Mouse (Mus musculus): ENCODE data around the gene Rab29. TPM values are rescaled to one million over a fixed set of nuclear protein-coding genes. Genes with fewer than 3 reads are reported as not detected.
A peak's percentile ranks its signal among the peaks of the same experiment; 100 is the strongest.

The Rab29 gene
- polyA plus RNA-seq, 1 experiment from 2014 or later = 10.2 TPM

DNA sequence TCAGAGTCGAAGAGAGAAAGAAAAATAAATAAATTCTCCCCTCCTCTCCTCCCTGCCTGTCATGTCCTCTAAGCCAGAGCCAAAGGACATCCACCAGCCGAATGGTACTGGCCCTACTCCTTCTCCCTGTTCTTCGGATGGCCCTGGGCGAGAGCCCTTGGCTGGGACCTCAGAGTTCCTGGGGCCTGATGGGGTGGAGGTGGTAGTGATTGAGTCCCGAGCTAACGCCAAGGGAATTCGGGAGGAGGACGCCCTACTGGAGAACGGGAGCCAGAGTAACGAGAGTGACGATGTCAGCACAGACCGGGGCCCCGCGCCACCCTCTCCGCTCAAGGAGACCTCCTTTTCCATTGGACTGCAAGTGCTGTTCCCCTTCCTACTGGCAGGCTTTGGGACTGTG is 36.5 kb upstream of the Rab29 start:
- Histone ChIP-seq H3K27me3 (ENCODE audit: low read depth, poor library complexity, severe bottlenecking) (peaks cover 8% of the 10 kb centered on the region), H3K4me1 (peaks cover 58% of the 10 kb centered on the region), H3K36me3 (peaks cover 55% of the 10 kb centered on the region), H3K27ac (replicated peaks) (no peak overlapping the region), H3K4me3 (no peak overlapping the region), H3K9me3 (replicated peaks) (no peaks in the 10 kb centered on the region)
- 87% methylated on average over 15 of the region's 15 CpGs for WGBS
- no peak for DNase-seq (ENCODE audit: low spot score)

DNA sequence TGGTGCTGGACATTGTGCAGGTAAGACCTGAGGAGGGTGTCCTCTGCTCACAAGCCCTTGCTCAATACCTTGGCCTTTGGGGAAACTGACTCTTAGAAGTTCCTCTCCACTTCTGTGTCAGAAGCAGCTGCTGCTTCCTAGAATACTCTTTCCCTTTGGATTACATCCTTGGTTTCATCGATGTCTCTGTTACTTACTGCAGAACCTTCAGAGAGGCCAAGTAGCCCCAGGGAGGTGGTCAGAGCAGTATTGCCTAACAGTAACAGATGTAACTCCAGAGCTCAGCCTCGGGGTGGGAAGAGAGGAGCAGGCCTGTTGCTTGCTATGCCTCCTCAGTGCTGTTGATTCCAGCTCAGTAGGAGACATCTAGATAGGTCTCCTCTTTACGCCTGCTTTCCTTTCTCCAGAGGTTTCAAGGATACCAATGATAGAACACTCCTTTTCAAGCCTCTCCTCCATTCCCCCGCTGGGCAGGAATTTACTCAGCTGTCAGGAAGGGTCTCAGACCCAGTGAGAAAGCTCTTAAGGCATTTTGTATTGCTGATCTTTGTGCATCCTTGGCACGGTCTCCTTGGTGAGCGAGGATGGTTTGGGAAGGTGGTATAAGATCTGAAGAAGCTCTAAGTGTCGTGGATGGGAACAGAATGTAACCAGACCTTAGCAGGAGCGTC is 35.9 kb upstream of the Rab29 start:
- Histone ChIP-seq H3K27me3 (ENCODE audit: low read depth, poor library complexity, severe bottlenecking) (peaks cover 8% of the 10 kb centered on the region), H3K27ac (replicated peaks) (no peak overlapping the region), H3K36me3 (peaks cover 60% of the 10 kb centered on the region), H3K4me1 (peaks cover 58% of the 10 kb centered on the region), H3K4me3 (no peak overlapping the region), H3K9me3 (replicated peaks) (no peaks in the 10 kb centered on the region)
- DNase-seq (ENCODE audit: low spot score) = no peak
- WGBS = 83% methylated on average over 8 of the region's 8 CpGs

DNA sequence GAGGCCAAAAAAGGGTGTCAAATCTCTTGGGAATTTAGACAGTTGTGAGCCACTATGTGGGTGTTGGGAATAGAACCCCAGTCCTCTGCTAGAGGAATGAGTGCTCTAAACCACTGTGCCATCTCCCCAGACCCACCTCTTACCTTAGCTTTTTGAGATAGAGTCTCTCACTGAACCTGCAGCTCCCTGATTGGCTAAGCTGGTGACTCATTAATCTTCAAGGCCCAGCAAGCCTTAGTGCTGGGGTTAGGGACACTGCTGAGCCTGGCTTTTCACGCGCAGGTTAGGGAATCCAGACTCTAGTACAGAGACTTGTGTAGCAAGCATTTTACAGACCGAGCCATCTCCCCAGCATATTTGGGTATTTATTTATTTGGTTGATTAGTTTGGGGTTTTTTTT is 30.0 kb upstream of the Rab29 start:
- H3K9me3 ChIP-seq (replicated peaks) = no peaks in the 10 kb centered on the region
- no peak overlapping the region for H3K4me3 ChIP-seq
- H3K27me3 ChIP-seq (ENCODE audit: low read depth, poor library complexity, severe bottlenecking) = no peaks in the 10 kb centered on the region
- H3K27ac ChIP-seq (replicated peaks) = no peak overlapping the region
- WGBS = 89% methylated on average over 3 of the region's 3 CpGs
- DNase-seq (ENCODE audit: low spot score) = no peak
- H3K36me3 ChIP-seq = peaks cover 74% of the 10 kb centered on the region
- peaks cover 21% of the 10 kb centered on the region for H3K4me1 ChIP-seq

DNA sequence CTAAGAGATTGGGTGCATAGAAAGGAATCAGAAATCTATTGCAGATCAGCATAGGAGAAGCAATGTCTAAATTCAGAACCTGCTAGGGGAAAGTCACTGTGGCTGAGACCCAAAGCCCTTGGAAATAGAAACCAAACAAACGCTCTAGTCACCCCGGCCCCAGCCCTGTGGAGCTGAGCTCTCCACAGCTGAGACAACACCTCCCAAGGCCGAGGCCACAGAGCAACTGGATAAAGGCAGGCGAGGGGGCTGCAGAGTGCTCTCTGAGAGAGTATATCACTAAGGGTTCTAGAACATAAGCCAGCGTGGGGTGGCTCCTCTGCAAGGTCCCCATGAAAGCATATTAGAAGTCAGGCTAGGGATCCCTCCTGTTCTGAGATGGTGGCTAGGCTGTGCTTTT is 28.5 kb upstream of the Rab29 start:
- DNase-seq (ENCODE audit: low spot score) = no peak
- Histone ChIP-seq H3K27ac (replicated peaks) (no peak overlapping the region), H3K36me3 (peaks cover 74% of the 10 kb centered on the region), H3K27me3 (ENCODE audit: low read depth, poor library complexity, severe bottlenecking) (no peaks in the 10 kb centered on the region), H3K4me1 (peaks cover 6% of the 10 kb centered on the region; the same call in 1 of the 2 replicates), H3K9me3 (replicated peaks) (no peaks in the 10 kb centered on the region), H3K4me3 (no peak overlapping the region)
- 69% methylated on average over 5 of the region's 5 CpGs for WGBS

DNA sequence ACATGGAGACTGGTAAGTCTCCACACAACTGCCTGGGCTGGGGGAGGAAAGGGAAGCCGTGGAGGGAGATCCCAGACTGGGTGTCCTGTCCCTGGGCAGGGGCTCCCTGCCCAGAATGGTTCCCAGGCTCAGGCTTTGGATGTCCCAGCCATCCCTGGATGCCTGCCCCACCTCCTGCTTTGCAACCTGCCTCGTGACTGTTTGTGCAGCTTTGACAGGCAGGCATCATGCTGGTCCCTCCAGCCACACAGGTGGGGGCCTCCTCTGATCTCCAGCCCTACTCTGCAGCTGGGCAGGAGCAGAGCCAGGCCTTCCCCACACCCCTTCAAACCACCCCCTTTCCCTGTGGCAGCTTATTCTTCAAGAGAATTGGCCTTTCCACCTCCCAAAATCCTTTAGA is 27.7 kb upstream of the Rab29 start:
- H3K36me3 ChIP-seq = peaks cover 74% of the 10 kb centered on the region
- no peaks in the 10 kb centered on the region for H3K9me3 ChIP-seq (replicated peaks)
- no peak overlapping the region for H3K4me3 ChIP-seq
- no peak for DNase-seq (ENCODE audit: low spot score)
- 55% methylated on average over 2 of the region's 2 CpGs for WGBS
- H3K4me1 ChIP-seq = peaks cover 6% of the 10 kb centered on the region; the same call in 1 of the 2 replicates
- H3K27me3 ChIP-seq (ENCODE audit: low read depth, poor library complexity, severe bottlenecking) = no peaks in the 10 kb centered on the region
- H3K27ac ChIP-seq (replicated peaks) = no peak overlapping the region

DNA sequence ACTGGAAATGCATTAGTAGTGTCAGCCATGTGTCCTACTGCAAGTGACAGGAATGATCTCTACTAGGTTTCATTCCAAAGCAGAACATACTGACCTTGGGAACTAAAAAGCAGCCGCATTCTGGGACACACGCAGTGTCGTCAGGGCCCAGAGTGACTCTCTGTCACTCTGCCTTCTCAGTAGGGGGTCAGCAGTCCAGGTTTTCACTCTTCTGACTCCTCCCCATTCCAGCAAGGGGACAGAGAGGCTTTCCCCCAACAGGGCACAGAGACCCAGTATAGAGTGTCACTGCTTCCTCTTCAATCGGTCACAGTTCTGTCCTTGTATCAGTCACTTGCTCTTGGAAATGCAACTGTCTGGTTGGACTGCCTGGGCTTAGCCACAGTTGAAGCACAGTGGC is 24.8 kb upstream of the Rab29 start:
- Histone ChIP-seq H3K9me3 (replicated peaks) (no peaks in the 10 kb centered on the region), H3K36me3 (peaks cover 88% of the 10 kb centered on the region), H3K27ac (replicated peaks) (no peak overlapping the region), H3K4me3 (no peak overlapping the region), H3K4me1 (peaks cover 9% of the 10 kb centered on the region), H3K27me3 (ENCODE audit: low read depth, poor library complexity, severe bottlenecking) (no peaks in the 10 kb centered on the region)
- no peak for DNase-seq (ENCODE audit: low spot score)
- 88% methylated on average over 4 of the region's 4 CpGs for WGBS

DNA sequence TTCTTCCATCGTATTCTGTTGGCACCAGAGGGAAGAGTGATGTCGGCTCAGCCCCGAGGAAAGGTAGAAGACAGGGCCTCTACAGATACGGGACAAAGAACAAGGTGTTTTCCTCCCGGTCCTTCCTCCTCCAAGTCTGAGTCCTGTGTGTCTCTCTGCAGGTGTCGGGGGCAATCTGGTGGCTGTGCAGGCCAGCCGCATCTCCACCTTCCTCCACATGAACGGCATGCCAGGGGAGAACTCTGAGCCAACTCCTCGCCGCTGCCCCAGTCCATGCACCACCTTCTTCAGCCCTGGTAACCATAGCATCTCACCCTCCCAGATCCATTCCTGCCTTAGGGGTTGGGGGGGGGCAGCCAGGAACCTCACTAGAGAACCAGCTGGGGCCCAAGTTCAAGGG is 23.3 kb upstream of the Rab29 start:
- 93% methylated on average over 10 of the region's 10 CpGs for WGBS
- H3K27me3 ChIP-seq (ENCODE audit: low read depth, poor library complexity, severe bottlenecking) = no peaks in the 10 kb centered on the region
- H3K4me3 ChIP-seq = no peak overlapping the region
- no peak for DNase-seq (ENCODE audit: low spot score)
- H3K27ac ChIP-seq (replicated peaks) = no peak overlapping the region
- peaks cover 9% of the 10 kb centered on the region for H3K4me1 ChIP-seq
- H3K9me3 ChIP-seq (replicated peaks) = no peaks in the 10 kb centered on the region
- H3K36me3 ChIP-seq = peaks cover 91% of the 10 kb centered on the region

DNA sequence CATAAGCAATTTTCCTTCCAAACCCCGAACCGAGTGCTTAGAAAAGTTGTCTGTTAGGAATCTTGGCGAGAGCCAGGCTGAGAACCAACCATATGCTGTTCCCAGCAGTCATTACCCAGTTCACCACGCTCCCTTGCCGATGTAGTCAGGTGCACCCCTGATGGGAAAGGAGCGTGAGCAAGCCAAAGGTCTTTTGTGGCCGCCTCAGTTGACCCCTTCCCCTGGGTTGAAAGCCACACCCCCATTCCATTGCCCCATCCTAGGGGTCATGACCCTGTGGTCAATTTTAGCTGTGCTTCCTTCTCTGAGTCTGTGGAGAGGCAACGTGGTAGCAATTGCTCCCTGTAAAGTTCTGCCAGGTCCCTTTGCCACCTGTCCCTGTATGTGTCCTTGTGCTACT is 22.1 kb upstream of the Rab29 start:
- Histone ChIP-seq H3K4me1 (peaks cover 3% of the 10 kb centered on the region; the same call in 1 of the 2 replicates), H3K36me3 (peaks cover 79% of the 10 kb centered on the region), H3K9me3 (replicated peaks) (no peaks in the 10 kb centered on the region), H3K4me3 (no peak overlapping the region), H3K27me3 (ENCODE audit: low read depth, poor library complexity, severe bottlenecking) (no peaks in the 10 kb centered on the region), H3K27ac (replicated peaks) (no peak overlapping the region)
- WGBS = 66% methylated on average over 8 of the region's 8 CpGs
- DNase-seq (ENCODE audit: low spot score) = no peak

DNA sequence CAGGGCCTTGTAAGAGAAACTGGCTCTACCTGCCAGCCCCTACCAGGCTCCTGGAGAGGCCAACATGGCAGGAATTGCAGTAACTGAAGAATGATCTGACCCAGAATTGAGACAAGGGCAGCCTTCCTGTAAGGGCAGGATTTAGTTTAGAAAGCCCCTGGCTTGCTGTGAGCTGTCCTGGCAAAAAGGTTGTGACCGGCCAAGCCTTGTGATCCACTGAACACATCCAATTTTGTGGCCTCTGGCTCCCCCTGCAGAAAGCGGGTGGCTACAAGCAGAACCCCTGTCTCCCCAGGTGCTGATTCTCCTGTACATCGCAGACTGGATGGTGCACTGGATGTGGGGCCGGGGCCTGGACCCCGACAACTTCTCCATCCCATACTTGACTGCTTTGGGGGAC is 20.8 kb upstream of the Rab29 start:
- H3K27me3 ChIP-seq (ENCODE audit: low read depth, poor library complexity, severe bottlenecking) = no peaks in the 10 kb centered on the region
- peaks cover 3% of the 10 kb centered on the region; the same call in 1 of the 2 replicates for H3K4me1 ChIP-seq
- H3K4me3 ChIP-seq = no peak overlapping the region
- peaks cover 66% of the 10 kb centered on the region for H3K36me3 ChIP-seq
- H3K27ac ChIP-seq (replicated peaks) = no peak overlapping the region
- DNase-seq (ENCODE audit: low spot score) = peak; percentile 34
- WGBS = 76% methylated on average over 5 of the region's 5 CpGs
- no peaks in the 10 kb centered on the region for H3K9me3 ChIP-seq (replicated peaks)

DNA sequence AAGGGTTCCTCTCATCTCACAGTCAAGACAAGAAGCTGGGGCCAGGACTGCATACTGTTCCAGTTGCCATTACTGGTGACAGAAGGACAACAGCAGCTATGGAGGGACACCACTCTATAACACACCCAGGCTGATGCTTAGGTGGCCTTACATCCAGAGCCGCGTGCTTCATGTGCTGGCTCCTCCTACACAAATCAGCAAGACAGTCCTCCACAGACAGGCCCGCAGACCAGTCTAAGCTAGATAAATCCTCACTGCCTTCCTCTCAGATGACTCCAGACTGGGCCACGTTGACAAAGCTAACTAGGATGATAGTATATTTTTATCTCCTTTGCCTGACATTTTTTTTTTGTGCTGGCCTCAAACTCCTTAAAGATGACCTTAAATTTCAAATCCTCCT is 5.2 kb upstream of the Rab29 start:
- Histone ChIP-seq H3K4me3 (no peak overlapping the region), H3K9me3 (replicated peaks) (no peaks in the 10 kb centered on the region), H3K27ac (replicated peaks) (no peak overlapping the region), H3K27me3 (ENCODE audit: low read depth, poor library complexity, severe bottlenecking) (no peaks in the 10 kb centered on the region), H3K4me1 (no peaks in the 10 kb centered on the region), H3K36me3 (no peaks in the 10 kb centered on the region)
- DNase-seq (ENCODE audit: low spot score) = no peak
- WGBS = 89% methylated on average over 4 of the region's 4 CpGs

DNA sequence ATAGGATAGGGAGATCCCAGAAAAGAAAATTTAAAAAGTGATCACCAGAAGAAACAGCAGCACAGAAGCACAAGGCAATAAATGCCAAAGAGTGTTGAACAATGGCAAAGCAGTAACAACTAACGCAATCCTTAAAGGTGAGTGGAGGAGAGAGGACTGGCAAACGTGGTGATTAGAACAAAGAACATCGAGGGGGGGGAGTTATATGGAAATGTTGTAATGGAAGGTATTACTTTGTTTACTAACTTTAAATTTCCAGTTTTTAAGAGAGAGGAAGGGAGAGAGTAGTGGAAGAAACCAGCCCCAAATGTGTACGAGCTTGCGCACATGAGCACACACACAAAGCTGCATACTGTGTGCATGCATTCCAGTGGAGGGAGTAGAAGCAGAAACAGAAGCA is 1.4 kb upstream of the Rab29 start:
- no peak for DNase-seq (ENCODE audit: low spot score)
- Histone ChIP-seq H3K4me3 (no peak overlapping the region), H3K27me3 (ENCODE audit: low read depth, poor library complexity, severe bottlenecking) (peaks cover 17% of the 10 kb centered on the region), H3K9me3 (replicated peaks) (no peaks in the 10 kb centered on the region), H3K4me1 (peaks cover 9% of the 10 kb centered on the region), H3K27ac (replicated peaks) (no peak overlapping the region), H3K36me3 (no peaks in the 10 kb centered on the region)
- WGBS = 78% methylated on average over 5 of the region's 5 CpGs

DNA sequence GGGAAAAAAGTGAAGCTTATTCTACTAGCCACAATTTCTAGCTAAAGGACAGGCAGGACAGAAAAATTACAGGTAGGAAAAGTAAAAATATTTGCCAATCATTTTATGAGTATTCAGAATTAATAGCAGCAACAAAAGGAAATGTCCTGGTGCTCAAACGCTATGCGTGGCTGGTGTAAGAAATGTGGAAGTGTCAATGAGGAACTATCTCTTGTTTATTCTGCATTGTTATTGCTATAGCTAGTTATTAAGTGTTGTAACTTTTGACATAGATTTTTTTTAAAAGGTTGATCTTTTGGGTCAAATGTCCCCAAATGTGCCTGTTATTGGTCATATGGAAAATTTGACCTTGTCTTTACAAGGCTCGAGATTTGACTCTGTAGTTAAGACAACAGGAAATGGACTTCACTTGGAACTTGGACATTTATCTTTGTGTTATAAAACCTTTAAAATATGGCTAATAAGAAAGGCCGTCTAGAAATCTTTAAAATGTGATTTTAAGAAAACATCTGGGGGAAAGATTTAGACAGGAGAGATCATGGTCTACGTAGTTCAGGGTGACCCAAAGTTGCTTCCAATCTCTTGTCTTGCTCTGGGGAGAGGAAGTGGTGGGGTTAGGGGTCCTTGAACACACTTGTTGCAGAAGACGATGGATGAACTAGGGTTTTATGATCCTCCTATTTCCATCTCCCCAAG is 572 bp upstream of the Rab29 start:
- Histone ChIP-seq H3K9me3 (replicated peaks) (no peaks in the 10 kb centered on the region), H3K27me3 (ENCODE audit: low read depth, poor library complexity, severe bottlenecking) (peaks cover 17% of the 10 kb centered on the region), H3K4me3 (peak overlapping the region; percentile 74), H3K27ac (replicated peaks) (no peak overlapping the region), H3K4me1 (peaks cover 9% of the 10 kb centered on the region), H3K36me3 (no peaks in the 10 kb centered on the region)
- WGBS = 79% methylated on average over 6 of the region's 6 CpGs
- DNase-seq (ENCODE audit: low spot score) = no peak

DNA sequence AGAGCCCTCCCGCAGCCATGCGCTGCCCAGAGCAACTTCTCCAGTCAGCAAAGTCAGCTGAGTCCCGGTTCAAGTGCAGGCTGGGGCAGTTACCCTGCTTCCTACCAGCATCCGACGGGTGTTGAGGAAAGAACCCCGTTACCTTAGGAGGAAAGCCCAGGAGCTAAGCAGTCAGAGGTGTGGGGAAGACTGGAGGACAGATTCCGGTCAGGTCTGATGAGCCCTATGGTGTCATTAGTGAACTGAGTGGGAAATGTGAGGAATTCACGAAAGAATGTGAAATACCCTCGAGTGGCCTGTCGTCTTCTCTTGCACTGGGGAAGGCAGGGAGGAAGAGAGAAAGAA is 894 bp downstream of the Rab29 start:
- 33% methylated on average over 10 of the region's 10 CpGs for WGBS
- Histone ChIP-seq H3K4me3 (peak overlapping the region; percentile 74), H3K4me1 (peaks cover 9% of the 10 kb centered on the region), H3K27ac (replicated peaks) (peak overlapping the region; percentile 79; the same call in 1 of the 2 replicates), H3K36me3 (no peaks in the 10 kb centered on the region), H3K9me3 (replicated peaks) (no peaks in the 10 kb centered on the region), H3K27me3 (ENCODE audit: low read depth, poor library complexity, severe bottlenecking) (peaks cover 17% of the 10 kb centered on the region)
- DNase-seq (ENCODE audit: low spot score) = peak; percentile 23

Data from midbrain, embryonic 10.5 days (tissue).